Mouse (Mus musculus) 3134 (cell line): ENCODE data around the gene 2010109A12Rik.

Experiments
- DNase-seq: peaks from one replicate; pipeline ENCODE4 v3.0.0-alpha.2; 2011; ENCODE audit warnings: low spot score; ENCODE audit not compliant: insufficient read length; ENCODE audit errors: extremely low read depth

2010109A12Rik gene

DNA sequence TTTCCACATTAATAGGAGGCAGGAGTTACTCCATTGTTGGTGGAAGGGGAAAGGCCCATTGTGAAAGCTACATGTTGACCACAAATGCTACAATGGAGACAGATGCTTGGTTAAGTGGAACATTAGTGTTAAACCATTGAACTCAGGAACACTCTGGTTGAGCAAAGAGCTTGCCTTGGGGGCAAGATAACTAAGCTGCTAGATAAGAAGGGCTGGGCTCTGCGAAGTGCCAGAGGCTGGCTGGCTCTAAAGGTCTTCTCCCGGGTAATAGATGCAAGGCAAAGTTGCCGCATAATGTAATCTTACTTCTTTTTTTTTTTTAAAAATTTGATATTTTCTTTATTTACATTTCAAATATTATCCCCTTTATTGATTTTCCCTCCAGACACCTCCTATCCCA, 20.8 kb downstream of the 2010109A12Rik start:
- no peak for DNase-seq

GRCm38 (mm10) chr5:93229527-93229926, 23.2 kb downstream of the 2010109A12Rik start:
- DNase-seq: no peak

DNA sequence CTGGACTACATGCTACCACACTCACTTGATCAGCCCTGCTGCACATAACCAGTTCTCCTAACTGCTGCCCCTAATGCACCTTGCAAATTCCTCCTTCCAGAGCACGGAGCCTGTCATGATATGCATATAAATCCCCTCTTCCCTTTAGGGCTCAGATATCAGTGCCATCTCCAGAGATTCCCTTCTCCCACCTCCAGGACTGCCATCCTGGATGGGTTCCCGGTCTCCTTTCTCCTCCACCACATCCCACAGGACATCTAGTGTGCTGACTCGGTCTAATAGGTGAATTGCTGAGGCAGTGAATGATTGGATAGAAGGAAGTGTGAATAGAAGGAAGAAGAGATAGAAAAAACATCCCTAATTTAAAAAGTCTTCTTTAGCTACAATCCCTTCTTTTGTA, 25.4 kb downstream of the 2010109A12Rik start:
- no peak for DNase-seq

DNA sequence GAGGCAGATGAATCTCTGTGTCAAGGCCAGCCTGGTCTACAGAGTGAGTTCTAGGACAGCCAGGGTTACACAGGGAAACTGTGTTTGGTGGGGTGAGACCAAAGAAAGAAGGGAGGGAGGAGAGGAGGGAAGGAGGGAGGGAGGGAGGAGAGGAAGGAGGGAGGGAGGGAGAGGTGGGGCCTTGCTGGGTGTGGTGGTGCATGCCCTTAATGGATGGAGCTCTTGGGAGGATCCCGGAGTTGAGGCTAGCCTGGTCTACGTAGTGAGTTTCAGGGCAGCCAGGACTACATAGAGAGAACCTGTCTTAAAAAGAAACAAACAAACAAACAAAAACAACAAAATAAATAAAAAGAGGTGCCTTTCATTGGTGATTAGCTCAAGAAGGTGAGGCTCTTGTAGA, 26.5 kb downstream of the 2010109A12Rik start:
- no peak for DNase-seq

DNA sequence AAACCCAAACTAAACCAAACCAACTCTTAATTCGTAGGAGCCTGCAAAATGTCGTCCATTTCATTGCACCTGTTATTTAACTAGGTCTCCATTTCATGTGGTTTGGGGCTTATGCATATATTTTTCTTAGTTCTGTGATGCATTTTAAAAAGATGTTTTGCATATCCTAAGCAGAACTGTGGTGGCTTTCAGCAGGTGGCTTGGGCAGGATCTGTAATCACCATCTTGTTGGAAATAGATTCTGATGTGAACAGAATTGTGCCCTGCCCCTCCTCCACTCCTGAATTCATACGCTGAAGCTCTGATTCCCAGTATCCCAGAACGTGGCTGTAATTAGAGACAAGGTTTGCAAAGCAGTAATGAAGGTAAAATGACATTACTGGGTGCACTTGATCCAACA, 27.8 kb downstream of the 2010109A12Rik start:
- no peak for DNase-seq

DNA sequence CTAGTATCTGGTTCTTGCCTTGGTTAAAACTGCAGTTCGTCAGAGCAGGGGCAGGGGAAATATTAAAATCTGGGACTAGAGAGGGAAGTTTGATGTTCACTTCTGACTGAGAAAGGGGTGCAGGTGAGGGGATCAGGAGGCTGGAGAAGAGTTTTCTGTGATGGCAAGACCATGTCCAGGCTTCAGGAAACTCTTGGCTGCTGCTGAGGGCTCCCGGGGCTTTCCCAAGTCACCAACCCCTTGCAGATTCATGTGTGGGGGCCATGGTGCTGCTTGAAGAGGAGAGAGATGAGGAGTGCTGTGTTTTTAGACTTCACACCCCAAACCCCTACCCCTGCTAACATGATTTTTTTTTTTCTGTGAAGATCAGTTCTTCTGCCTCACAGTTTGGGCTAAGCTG, 28.3 kb downstream of the 2010109A12Rik start:
- no peak for DNase-seq

- DNase-seq: no peak
Observed at GRCm38 (mm10) chr5:93235888-93236287, 29.6 kb downstream of the 2010109A12Rik start.

DNA sequence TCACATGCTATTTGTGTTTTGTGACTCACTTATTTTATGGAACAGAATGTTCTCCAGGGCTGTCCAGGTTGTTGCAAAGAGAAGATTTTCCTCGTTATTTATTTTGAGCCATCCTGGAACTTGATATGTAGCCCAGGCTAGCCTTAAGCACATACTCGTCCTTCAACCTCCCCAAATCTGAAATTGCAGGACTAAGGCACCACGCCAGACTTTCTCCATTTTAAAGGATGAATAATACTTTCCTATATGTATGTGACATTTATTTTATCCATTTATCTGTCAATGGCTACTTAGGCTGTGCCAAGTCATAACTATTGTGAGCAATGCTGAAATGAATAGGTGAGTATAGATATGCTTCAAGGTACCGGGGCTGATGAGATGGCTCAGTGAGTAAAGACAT, 30.2 kb downstream of the 2010109A12Rik start:
- no peak for DNase-seq

GRCm38 (mm10) chr5:93239590-93240544, 33.5 kb downstream of the 2010109A12Rik start:
- no peak for DNase-seq

- no peak for DNase-seq
Observed at GRCm38 (mm10) chr5:93245280-93245679, 39.0 kb downstream of the 2010109A12Rik start.

DNA sequence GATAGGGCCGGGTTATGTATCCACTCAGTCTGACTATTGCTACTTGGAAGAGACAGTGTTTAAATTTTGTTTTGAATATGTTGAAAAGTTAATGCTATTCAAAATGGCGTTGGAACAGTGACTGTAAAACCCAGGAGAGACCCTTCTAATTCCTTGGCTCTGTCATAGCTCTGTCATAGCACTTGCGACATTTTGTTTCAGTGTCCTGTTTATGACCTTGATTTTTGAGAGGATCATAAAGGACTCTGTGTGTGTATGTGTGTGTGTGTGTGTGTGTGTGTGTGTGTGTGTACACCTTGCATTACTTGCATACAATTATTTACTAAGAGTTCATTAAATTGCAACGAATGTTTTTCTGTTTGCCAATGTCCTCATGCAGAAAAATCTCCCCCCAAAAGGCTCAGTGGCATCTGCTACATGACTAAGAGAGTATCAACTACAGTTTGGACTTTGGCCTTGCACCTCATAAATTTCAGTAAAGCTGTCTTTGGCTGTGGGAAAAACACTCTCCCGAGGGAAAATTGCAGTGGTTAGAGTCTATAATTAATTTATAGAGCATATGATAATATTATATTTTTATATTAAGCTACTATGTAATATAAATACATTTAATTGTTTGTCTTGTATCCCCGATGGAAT, 43.7 kb downstream of the 2010109A12Rik start:
- DNase-seq: no peak

- no peak for DNase-seq
Observed at GRCm38 (mm10) chr5:93251001-93251760, 44.9 kb downstream of the 2010109A12Rik start.

DNA sequence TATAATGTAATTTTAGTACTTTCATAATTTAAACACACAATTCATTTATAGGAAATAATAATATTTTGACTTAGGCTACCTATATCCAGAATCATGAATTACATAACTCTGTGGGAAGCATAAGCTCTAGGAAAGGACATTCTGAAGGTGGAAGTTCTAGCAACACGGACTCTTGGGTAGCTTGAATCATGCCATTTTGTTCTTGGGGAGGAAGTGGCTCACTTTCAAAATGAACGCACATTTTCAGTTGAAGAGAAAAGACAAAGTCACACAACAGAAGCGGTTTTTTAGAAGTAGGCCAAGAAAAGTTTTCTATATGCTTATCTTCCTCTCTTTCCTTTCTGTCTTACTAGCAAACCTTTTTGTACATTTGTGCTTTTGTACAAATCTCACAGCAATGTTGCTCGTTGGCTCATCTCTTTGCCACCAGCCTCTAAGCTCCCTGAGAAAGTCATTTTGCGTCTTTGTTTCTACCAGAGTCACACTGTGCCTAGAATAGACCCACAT, 49.5 kb downstream of the 2010109A12Rik start:
- no peak for DNase-seq

GRCm38 (mm10) chr5:93256820-93257405, 50.6 kb downstream of the 2010109A12Rik start:
- no peak for DNase-seq

GRCm38 (mm10) chr5:93259349-93259748, 53.0 kb downstream of the 2010109A12Rik start:
- no peak for DNase-seq

GRCm38 (mm10) chr5:93260983-93261382, 54.7 kb downstream of the 2010109A12Rik start:
- DNase-seq: peak; percentile 40

DNA sequence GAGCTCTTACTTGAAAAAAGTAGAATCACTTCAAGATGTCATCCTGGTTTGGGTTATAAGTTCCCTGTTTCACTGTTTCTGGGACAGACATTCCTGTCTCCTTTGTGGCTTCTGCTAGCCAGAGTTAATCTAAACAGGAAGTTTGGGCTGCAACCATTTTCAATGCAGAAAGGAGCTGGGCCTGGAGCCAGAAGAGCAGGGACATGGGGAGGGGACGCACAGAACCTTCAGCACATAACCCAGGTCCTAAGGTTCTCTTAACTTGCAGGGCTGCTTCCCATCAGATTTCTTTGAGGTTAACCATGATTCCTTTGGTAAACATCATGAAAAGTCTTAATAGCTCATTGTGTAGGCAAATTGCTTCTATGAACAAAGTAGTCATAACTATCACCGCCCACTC, 56.4 kb downstream of the 2010109A12Rik start:
- peak; percentile 13 for DNase-seq
